Mouse (Mus musculus): ENCODE measurements around the gene G3bp1. TPM values are rescaled to one million over a fixed set of nuclear protein-coding genes. Genes with fewer than 3 reads are reported as not detected.

Gene G3bp1
- 48.6 and 49.8 TPM in 2 replicates for total RNA-seq (2017)

DNA sequence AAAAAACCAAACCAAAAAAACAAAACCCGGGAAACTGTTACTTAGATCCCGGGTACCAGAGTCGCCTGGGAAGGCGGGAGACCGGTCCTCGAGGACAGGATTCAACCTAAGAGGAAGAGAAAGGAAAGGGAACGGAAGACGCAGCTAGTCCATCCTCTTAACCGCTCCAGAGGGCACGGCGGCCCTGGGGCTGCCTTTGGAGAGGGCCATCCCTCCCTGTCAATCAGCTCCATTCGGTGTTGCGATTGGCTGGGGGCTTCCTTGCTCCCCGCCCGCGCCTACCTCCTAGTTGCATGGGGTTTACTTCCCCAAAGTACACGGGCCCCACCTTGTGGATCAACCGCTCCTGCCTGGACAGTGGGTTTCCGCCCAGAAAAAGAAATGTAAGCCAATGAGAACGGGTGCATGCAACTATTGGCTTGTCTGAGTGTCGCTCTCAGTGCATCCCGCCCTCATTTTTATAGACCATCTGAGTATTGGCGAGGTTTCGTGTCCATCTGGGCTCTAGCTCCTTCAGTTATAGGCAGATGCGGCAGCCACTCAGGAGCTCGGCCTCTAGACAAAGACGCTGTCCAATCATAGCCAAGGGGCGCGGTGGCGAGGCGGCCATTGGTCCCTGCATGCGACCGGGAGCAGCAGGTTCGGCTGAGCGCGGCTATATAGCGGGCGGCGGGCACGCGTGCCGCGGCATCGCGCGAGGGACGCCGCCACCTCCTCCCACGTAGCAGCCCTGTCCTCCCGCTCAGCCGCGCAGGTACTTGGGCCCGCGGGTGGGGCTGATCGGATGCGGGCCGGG, at the start of gene G3bp1:
Gene G3bp1 (plus strand): TSS at position 638 of the 796 bp plus-strand sequence.
- peak; percentile 91 for ATAC-seq (ENCODE audit: extremely low read depth, insufficient number of reproducible peaks, low FRiP score, poor library complexity, severe bottlenecking)

DNA sequence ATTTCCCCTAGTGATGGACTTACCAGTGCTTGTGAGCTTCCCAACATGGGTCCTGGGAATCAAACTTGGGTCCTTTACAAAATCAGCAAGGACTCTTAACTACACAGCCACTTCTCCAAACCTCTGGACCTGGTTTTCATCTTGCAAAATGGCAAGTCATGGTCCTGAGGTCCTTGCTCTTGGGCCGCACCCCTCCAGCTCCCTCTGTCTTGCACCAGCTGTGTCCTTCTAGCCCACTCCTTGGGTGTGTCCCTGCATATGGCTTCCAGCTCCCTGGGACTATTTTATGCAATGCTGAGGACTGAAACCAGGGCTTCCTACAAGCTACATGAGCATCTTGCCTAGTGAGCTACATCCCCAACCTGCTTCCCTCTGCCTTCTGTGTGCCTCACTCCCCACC, 46.5 kb upstream of the G3bp1 start, which contains the start of gene Sparc:
Gene Sparc (minus strand): TSS at position 206 of the 400 bp plus-strand sequence.
- no peak for ATAC-seq (ENCODE audit: extremely low read depth, insufficient number of reproducible peaks, low FRiP score, poor library complexity, severe bottlenecking)

GRCm38 (mm10) chr11:55423756-55424155, 45.7 kb upstream of the G3bp1 start:
- no peak for ATAC-seq (ENCODE audit: extremely low read depth, insufficient number of reproducible peaks, low FRiP score, poor library complexity, severe bottlenecking)

DNA sequence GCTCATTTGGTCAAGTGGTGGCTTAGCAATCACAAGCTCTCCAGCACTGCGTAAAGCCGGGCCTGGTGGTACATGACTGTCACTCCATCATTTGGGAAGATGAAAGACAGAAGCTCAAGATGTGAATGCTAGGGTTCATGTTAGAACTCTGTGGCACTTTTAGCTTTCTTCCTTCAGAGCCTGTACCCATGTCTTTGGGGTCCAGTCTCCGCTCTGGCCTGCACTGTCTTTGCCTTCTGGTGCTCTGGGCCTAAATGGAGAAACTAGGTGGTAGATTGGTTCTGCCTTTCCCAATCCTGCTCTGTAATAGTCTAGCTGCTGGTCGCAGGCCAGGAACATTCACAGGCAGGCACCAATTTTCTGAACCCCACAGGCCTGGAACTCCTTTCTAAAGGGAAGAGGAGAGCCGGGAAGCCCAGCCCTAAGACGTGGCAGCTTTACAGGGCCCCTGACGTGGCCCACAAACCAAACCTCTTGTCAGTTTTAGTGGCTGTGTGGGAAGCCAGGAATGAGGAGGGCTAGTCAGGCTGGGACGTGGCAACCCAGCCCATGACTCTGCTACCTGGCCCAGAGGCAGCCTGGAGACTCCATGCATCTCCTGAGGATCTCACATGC, 44.6 kb upstream of the G3bp1 start:
- no peak for ATAC-seq (ENCODE audit: extremely low read depth, insufficient number of reproducible peaks, low FRiP score, poor library complexity, severe bottlenecking)

- no peak for ATAC-seq (ENCODE audit: extremely low read depth, insufficient number of reproducible peaks, low FRiP score, poor library complexity, severe bottlenecking)
These were observed 41.1 kb upstream of the G3bp1 start for GRCm38 (mm10) chr11:55428186-55429012.

DNA sequence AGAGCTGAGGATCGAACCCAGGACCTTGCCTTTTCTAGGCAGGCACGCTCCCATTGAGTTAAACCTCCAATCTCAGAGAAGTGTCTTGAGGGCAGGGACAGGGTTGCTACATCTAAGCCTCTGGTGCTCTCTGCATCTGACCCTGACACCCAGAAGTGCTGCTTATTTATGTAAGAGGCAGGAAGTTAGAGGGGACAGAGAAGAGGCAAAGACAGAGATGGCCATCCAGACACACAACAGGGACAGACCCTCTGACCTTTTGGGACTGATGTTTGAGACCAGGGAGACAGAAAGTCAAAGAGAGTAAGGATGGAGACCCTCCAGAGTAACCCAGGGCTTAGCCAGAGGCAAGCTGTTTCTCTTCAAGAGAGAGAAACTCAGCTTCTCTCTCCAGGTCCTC, 39.5 kb upstream of the G3bp1 start:
- no peak for ATAC-seq (ENCODE audit: extremely low read depth, insufficient number of reproducible peaks, low FRiP score, poor library complexity, severe bottlenecking)

DNA sequence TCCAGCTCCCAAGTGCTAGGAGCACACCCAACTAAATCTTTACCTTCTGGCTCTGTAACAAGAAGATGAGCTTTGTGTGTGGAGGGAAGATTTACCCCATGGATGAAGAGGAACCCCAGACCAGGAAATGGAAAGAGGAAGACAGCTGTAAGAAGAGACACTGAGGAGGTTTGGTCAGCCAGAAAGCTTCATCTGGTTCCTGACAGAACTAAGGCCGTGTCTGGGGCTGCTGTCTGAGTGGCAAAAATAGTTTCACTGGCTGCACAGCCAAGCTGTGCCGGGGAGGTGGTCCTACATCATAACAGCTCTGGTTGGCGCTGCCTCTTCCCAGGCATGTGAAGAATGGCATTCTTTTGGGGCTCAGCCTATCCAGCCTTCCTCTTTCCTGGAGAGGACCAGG, 36.5 kb upstream of the G3bp1 start:
- no peak for ATAC-seq (ENCODE audit: extremely low read depth, insufficient number of reproducible peaks, low FRiP score, poor library complexity, severe bottlenecking)

GRCm38 (mm10) chr11:55436089-55436488, 33.4 kb upstream of the G3bp1 start:
- no peak for ATAC-seq (ENCODE audit: extremely low read depth, insufficient number of reproducible peaks, low FRiP score, poor library complexity, severe bottlenecking)

- no peak for ATAC-seq (ENCODE audit: extremely low read depth, insufficient number of reproducible peaks, low FRiP score, poor library complexity, severe bottlenecking)
These were observed 31.5 kb upstream of the G3bp1 start for GRCm38 (mm10) chr11:55438031-55438430.

- no peak for ATAC-seq (ENCODE audit: extremely low read depth, insufficient number of reproducible peaks, low FRiP score, poor library complexity, severe bottlenecking)
These were observed 29.8 kb upstream of the G3bp1 start for GRCm38 (mm10) chr11:55439718-55440117.

GRCm38 (mm10) chr11:55444772-55445171, 24.7 kb upstream of the G3bp1 start:
- ATAC-seq (ENCODE audit: extremely low read depth, insufficient number of reproducible peaks, low FRiP score, poor library complexity, severe bottlenecking): no peak

DNA sequence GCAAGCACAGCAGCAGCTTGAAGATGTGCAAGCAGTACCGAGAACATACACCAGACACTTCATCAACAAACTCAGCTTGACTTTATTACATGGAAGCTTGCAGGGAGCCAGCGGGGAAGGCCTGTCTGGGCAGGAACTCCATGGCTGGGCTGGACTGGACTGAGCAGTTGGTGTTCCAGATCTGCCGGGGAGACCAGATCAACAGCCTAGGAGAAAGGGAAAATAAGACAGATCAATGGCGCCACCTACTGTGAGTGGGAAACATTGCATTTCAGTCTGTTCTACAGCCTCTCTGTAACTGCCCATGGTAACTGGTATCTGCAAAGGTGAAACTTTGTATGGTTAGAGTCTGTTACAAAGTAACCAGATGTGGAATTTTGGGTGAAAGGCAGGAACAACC, 22.9 kb upstream of the G3bp1 start:
- peak; percentile 72 for ATAC-seq (ENCODE audit: extremely low read depth, insufficient number of reproducible peaks, low FRiP score, poor library complexity, severe bottlenecking)

GRCm38 (mm10) chr11:55449531-55449930, 20.0 kb upstream of the G3bp1 start:
- ATAC-seq (ENCODE audit: extremely low read depth, insufficient number of reproducible peaks, low FRiP score, poor library complexity, severe bottlenecking): no peak

DNA sequence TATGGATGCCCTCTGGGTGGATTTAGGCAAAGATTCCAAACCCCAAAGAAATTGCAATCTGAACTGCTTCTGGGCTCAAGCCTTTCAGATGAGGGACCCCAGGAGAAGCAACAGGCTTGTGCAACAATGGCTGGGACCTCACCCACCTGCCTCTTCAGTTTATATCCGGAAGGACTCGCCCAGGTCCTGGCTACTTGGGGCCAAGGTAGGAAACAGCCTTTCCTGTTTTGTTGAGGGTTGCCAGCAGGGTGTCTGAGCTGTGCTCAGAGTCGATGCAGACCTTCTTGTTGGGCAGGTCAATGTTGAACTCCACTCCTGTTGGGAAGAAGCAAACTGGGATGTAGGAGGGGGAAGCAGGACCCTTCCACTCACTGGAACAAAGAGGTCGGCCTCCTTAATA, 19.2 kb upstream of the G3bp1 start:
- ATAC-seq (ENCODE audit: extremely low read depth, insufficient number of reproducible peaks, low FRiP score, poor library complexity, severe bottlenecking): no peak

- no peak for ATAC-seq (ENCODE audit: extremely low read depth, insufficient number of reproducible peaks, low FRiP score, poor library complexity, severe bottlenecking)
These were observed 15.8 kb upstream of the G3bp1 start for GRCm38 (mm10) chr11:55453640-55454039.

DNA sequence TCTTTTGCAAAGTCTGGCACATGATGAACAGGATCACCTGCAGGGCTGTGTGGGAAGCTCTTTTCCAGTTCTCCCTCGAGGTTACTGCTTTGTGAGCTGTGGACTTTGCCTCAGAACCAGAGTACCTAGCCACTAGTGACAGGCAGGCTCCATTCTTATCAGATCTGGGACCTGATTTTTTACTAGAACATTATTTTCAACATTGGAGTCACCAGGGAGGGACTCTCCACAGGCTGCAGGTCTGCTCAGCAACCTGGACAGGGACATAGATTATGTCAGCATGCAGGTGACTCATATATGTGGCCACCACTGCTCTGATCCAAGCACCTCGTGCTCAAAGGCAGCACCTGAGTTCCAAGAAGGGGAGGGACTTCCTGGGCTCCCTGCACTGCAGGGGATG, 14.3 kb upstream of the G3bp1 start:
- no peak for ATAC-seq (ENCODE audit: extremely low read depth, insufficient number of reproducible peaks, low FRiP score, poor library complexity, severe bottlenecking)

DNA sequence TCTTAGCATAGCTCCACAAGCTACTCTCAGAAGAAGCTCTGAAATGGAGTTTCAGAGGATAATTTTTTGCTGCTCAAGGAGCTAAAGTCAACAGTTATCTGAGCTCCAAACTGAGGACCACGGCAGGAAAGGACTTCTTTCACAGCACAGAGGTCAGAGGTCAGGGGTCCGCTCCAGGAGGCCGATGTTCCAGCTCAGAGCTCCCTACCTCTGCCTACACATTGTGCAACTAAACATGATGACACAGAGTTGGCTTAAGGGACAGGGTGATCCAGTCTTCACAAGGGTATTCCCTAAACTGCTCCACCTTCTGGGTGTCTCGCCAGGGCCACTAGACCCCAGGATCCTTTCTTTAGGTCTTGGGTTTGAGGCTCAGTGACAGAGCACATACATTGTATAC, 11.0 kb upstream of the G3bp1 start:
- ATAC-seq (ENCODE audit: extremely low read depth, insufficient number of reproducible peaks, low FRiP score, poor library complexity, severe bottlenecking): no peak

GRCm38 (mm10) chr11:55459850-55460558, 9.5 kb upstream of the G3bp1 start:
- ATAC-seq (ENCODE audit: extremely low read depth, insufficient number of reproducible peaks, low FRiP score, poor library complexity, severe bottlenecking): no peak

- no peak for ATAC-seq (ENCODE audit: extremely low read depth, insufficient number of reproducible peaks, low FRiP score, poor library complexity, severe bottlenecking)
These were observed 8.9 kb upstream of the G3bp1 start for GRCm38 (mm10) chr11:55460559-55461018.

Data from neutrophil, adult 5-6 weeks (primary cell).